ENCODE assay signal across 12 mouse cellular contexts in genomic region chr2:128241280-128241665, GRCm38 (mm10).
DNase-seq lines count a peak whose midpoint lies in the region; ATAC-seq and TF ChIP-seq lines count a peak whose summit lies in the region.
"Had no signal": no experiment of that assay in that cellular context is flagged by ENCODE, and none has a peak within 500 bp of the region (broad histone marks: within the 10 kb centered on the region; RNA-seq: fewer than 3 reads in every experiment).

No protein-coding gene starts in this region.

- no peak for ATAC-seq in lung, postnatal 0 days
- ATAC-seq in embryonic facial prominence, embryonic 14.5 days (ENCODE audit: low read depth), result peak; percentile 79; the same call in 1 of the 2 replicates
- ATAC-seq in stomach, embryonic 16.5 days (ENCODE audit: insufficient read depth, low FRiP score), result no peak
- ATAC-seq: midbrain, embryonic 15.5 days had no signal

- no peak overlapping the region for H3K4me3 ChIP-seq in lung, postnatal 0 days (ENCODE audit: low read depth, low read length)
- no peak overlapping the region for H3K4me3 ChIP-seq in embryonic facial prominence, embryonic 14.5 days (ENCODE audit: low read depth, low read length)
- H3K4me3 ChIP-seq in stomach, embryonic 16.5 days (replicated peaks; ENCODE audit: low read length), result no peak overlapping the region
- H3K4me3 ChIP-seq: embryonic facial prominence, embryonic 15.5 days; limb, embryonic 12.5 days; midbrain, embryonic 15.5 days had no signal

- no peak for DNase-seq in lung, postnatal 0 days (ENCODE audit: low spot score)
- no peak for DNase-seq in lung, postnatal 25 days (ENCODE audit: low spot score)
- DNase-seq in Muller cell, postnatal 12 days (ENCODE audit: inconsistent ontology term), result peak; percentile 42
- peak; percentile 58 for DNase-seq in embryonic facial prominence, embryonic 14.5 days (ENCODE audit: low spot score)
- no peak for DNase-seq in adrenal gland, adult 8-10 months
- DNase-seq in urinary bladder, postnatal 14 days (ENCODE audit: low spot score), result no peak
- DNase-seq: cerebellum, adult 2 months; thymus, postnatal 36 days had no signal

- no peak for TF ChIP-seq CTCF in lung, postnatal 0 days (IDR thresholded peaks at IDR 0.05)

- no peak for TF ChIP-seq EP300 in lung, postnatal 0 days (IDR thresholded peaks at IDR 0.05)

- no peaks in the 10 kb centered on the region for H3K27me3 ChIP-seq in lung, postnatal 0 days (replicated peaks; ENCODE audit: insufficient read depth, low read length)
- no peaks in the 10 kb centered on the region for H3K27me3 ChIP-seq in embryonic facial prominence, embryonic 14.5 days (replicated peaks; ENCODE audit: control insufficient read depth, insufficient read depth, low read length)
- no peaks in the 10 kb centered on the region for H3K27me3 ChIP-seq in stomach, embryonic 16.5 days (ENCODE audit: control insufficient read depth, insufficient read depth, low read length)
- H3K27me3 ChIP-seq: embryonic facial prominence, embryonic 15.5 days; limb, embryonic 12.5 days; midbrain, embryonic 15.5 days had no signal

- no peak overlapping the region for H3K9ac ChIP-seq in lung, postnatal 0 days (replicated peaks; ENCODE audit: low read depth)
- H3K9ac ChIP-seq in embryonic facial prominence, embryonic 14.5 days (ENCODE audit: low read depth, low read length), result no peak overlapping the region
- no peak overlapping the region for H3K9ac ChIP-seq in stomach, embryonic 16.5 days (ENCODE audit: low read length)
- H3K9ac ChIP-seq: embryonic facial prominence, embryonic 15.5 days; limb, embryonic 12.5 days; midbrain, embryonic 15.5 days had no signal

- no peak overlapping the region for H3K4me2 ChIP-seq in lung, postnatal 0 days (replicated peaks; ENCODE audit: low read depth, low read length)
- H3K4me2 ChIP-seq in embryonic facial prominence, embryonic 14.5 days (ENCODE audit: low read depth, low read length), result no peak overlapping the region
- H3K4me2 ChIP-seq in stomach, embryonic 16.5 days (ENCODE audit: low read depth, low read length), result no peak overlapping the region
- H3K4me2 ChIP-seq: embryonic facial prominence, embryonic 15.5 days; limb, embryonic 12.5 days; midbrain, embryonic 15.5 days had no signal

- no peaks in the 10 kb centered on the region for H3K9me3 ChIP-seq in lung, postnatal 0 days (ENCODE audit: low read length)
- H3K9me3 ChIP-seq in embryonic facial prominence, embryonic 14.5 days (ENCODE audit: control insufficient read depth, low read length), result no peaks in the 10 kb centered on the region
- H3K9me3 ChIP-seq in stomach, embryonic 16.5 days (replicated peaks; ENCODE audit: control insufficient read depth, low read length), result no peaks in the 10 kb centered on the region
- H3K9me3 ChIP-seq: embryonic facial prominence, embryonic 15.5 days; limb, embryonic 12.5 days; midbrain, embryonic 15.5 days had no signal

- 0 out of 2 replicates have a peak overlapping the region, but pooled peaks have one; percentile 12 for H3K27ac ChIP-seq in lung, postnatal 0 days (ENCODE audit: low read length)
- no peak overlapping the region for H3K27ac ChIP-seq in embryonic facial prominence, embryonic 14.5 days (replicated peaks; ENCODE audit: low read depth, low read length)
- peak overlapping the region; percentile 87 for H3K27ac ChIP-seq in stomach, embryonic 16.5 days (ENCODE audit: low read length)
- H3K27ac ChIP-seq: embryonic facial prominence, embryonic 15.5 days; limb, embryonic 12.5 days; midbrain, embryonic 15.5 days had no signal

- H3K36me3 ChIP-seq in lung, postnatal 0 days (ENCODE audit: insufficient read depth, low read length), result no peaks in the 10 kb centered on the region
- no peaks in the 10 kb centered on the region for H3K36me3 ChIP-seq in embryonic facial prominence, embryonic 14.5 days (ENCODE audit: control insufficient read depth, insufficient read depth, low read length)
- H3K36me3 ChIP-seq in stomach, embryonic 16.5 days (ENCODE audit: control insufficient read depth, insufficient read depth, low read length), result no peaks in the 10 kb centered on the region
- H3K36me3 ChIP-seq: embryonic facial prominence, embryonic 15.5 days; limb, embryonic 12.5 days; midbrain, embryonic 15.5 days had no signal

- H3K4me1 ChIP-seq in lung, postnatal 0 days (ENCODE audit: insufficient read depth, low read depth, low read length), result peaks cover 3% of the 10 kb centered on the region; the same call in 1 of the 2 replicates
- H3K4me1 ChIP-seq in embryonic facial prominence, embryonic 14.5 days (ENCODE audit: control insufficient read depth, insufficient read depth, low read length), result peaks cover 13% of the 10 kb centered on the region
- H3K4me1 ChIP-seq in stomach, embryonic 16.5 days (ENCODE audit: control insufficient read depth, insufficient read depth, low read length), result peaks cover 11% of the 10 kb centered on the region; the same call in 1 of the 2 replicates

- WGBS in lung, postnatal 0 days, result 33% methylated on average over 3 of the region's 3 CpGs
- 13% methylated on average over 3 of the region's 3 CpGs for WGBS in embryonic facial prominence, embryonic 14.5 days
- 27% methylated on average over 3 of the region's 3 CpGs for WGBS in stomach, embryonic 16.5 days

Comparison
In these comparisons a context has a peak if more than half of its experiments do, and no peak if none do; other contexts are left out.
1. DNase-seq: peak in Muller cell, postnatal 12 days (single experiment) and embryonic facial prominence, embryonic 14.5 days (single experiment); none in lung, postnatal 0 days (single experiment), lung, postnatal 25 days (single experiment), adrenal gland, adult 8-10 months (single experiment) and urinary bladder, postnatal 14 days (single experiment).